Mouse (Mus musculus) C3H10T1/2 (cell line): Measurements from ENCODE around the gene Myog. TPM values are rescaled to one million over a fixed set of nuclear protein-coding genes. Genes with fewer than 3 reads are reported as not detected.

Experiments used
- polyA plus RNA-seq, 2 experiments: library from polyadenylated mRNA; unstranded; fragments of >200 nt; fragmentation: generic; extraction: Trizol; gene quantifications; one replicate each; pipeline ENCODE4 v1.2.1; 2012; ENCODE audit warnings: missing spikeins in 2 of 2

The Myog gene
- polyA plus RNA-seq, result under 1 TPM in 1 of 2 experiments, not detected in 1; 0.02 TPM

GRCm38 (mm10) chr1:134289598-134290099 is at the start of gene Myog:
Gene Myog (plus strand): TSS chr1:134289989.

GRCm38 (mm10) chr1:134332770-134333271 is 43.0 kb downstream of the Myog start, which contains the start of gene Ppfia4:
Gene Ppfia4 (minus strand): TSS chr1:134332928.

Other genes starting within 250 kb of the Myog start
- 1 to 10 TPM; 1.7 to 8.5 TPM for gene Btg2, start 210.9 kb upstream of the Myog start, polyA plus RNA-seq
- under 1 TPM in 1 of 2 experiments, not detected in 1; 0.01 TPM for gene Chit1, start 178.7 kb upstream of the Myog start, polyA plus RNA-seq
- gene Chil1, start 107.8 kb upstream of the Myog start, polyA plus RNA-seq, result under 1 TPM in 1 of 2 experiments, not detected in 1; 0.17 TPM
- not detected for gene Mybph, start 96.5 kb upstream of the Myog start, polyA plus RNA-seq
- gene Adora1, start 54.6 kb upstream of the Myog start, polyA plus RNA-seq, result not detected
- under 1 TPM; 0.05 to 0.24 TPM for gene Ppfia4, start 42.9 kb downstream of the Myog start, polyA plus RNA-seq
- gene Tmem183a, start 72.0 kb downstream of the Myog start, polyA plus RNA-seq, result 10 to 100 TPM; 24.2 to 27.5 TPM
- gene 4933406M09Rik, start 96.0 kb downstream of the Myog start, polyA plus RNA-seq, result not detected
- 10 to 100 TPM; 20.5 to 34.7 TPM for gene Cyb5r1, start 115.6 kb downstream of the Myog start, polyA plus RNA-seq
- 10 to 100 TPM; 29.5 to 56.9 TPM for gene Adipor1, start 125.4 kb downstream of the Myog start, polyA plus RNA-seq
- gene Klhl12, start 165.5 kb downstream of the Myog start, polyA plus RNA-seq, result 1 to 10 TPM in 1 of 2 experiments, under 1 TPM in 1; 0.57 to 5.7 TPM
- 10 to 100 TPM in 1 of 2 experiments, 1 to 10 TPM in 1; 4.2 to 13.1 TPM for gene Rabif, start 204.7 kb downstream of the Myog start, polyA plus RNA-seq